Mouse (Mus musculus) liver, embryonic 14.5 days (tissue): ENCODE measurements around the gene Arid1b. TPM values are rescaled to one million over a fixed set of nuclear protein-coding genes. Genes with fewer than 3 reads are reported as not detected.

Source experiments
- ATAC-seq: fragments of 200-750 bp; cut with Nextera tagmentation; 2 replicates; pipeline ENCODE4 v1.8.0; 2017; ENCODE audit warnings: moderate number of reproducible peaks, mild to moderate bottlenecking, moderate library complexity; ENCODE audit not compliant: insufficient read depth
- DNase-seq, 3 experiments: peaks; one replicate each; pipeline ENCODE4 v3.0.0-alpha.2; 2012 to 2013; ENCODE audit warnings: low read depth in 3 of 3, low spot score in 3 of 3
- H3K27ac ChIP-seq: fragments of 300-500 bp; sonication (generic); 2 replicates; pipeline ENCODE4 v1.5.1; 2014; ENCODE audit warnings: moderate library complexity, mild to moderate bottlenecking, control low read depth, inconsistent platforms
- H3K27me3 ChIP-seq: fragments of 300-500 bp; sonication (generic); 2 replicates; pipeline ENCODE4 v1.6.1; 2014; ENCODE audit warnings: mild to moderate bottlenecking, low read length, moderate library complexity; ENCODE audit not compliant: control insufficient read depth, insufficient read depth
- H3K36me3 ChIP-seq: fragments of 300-500 bp; sonication (generic); replicated peaks from 2 replicates; pipeline ENCODE4 v1.6.1; 2014; ENCODE audit warnings: low read depth; ENCODE audit not compliant: control insufficient read depth, insufficient read depth
- H3K4me1 ChIP-seq, 2 experiments: fragments of 200-500 bp in 1 of 2; fragments of 300-500 bp in 1 of 2; sonication (generic) in 1 of 2; replicated peaks; 2 replicates each; pipeline ENCODE4 v1.6.1; 2012 to 2014; ENCODE audit warnings: antibody characterized with exemption in 1 of 2, inconsistent platforms in 1 of 2, low read length in 1 of 2; ENCODE audit not compliant: control insufficient read depth in 2 of 2, insufficient read depth in 2 of 2
- H3K4me2 ChIP-seq: fragments of 300-500 bp; sonication (generic); 2 replicates; pipeline ENCODE4 v1.6.1; 2014; ENCODE audit warnings: low read depth, mild to moderate bottlenecking, control low read depth, moderate library complexity
- H3K4me3 ChIP-seq, 2 experiments: fragments of 200-500 bp in 1 of 2; fragments of 300-500 bp in 1 of 2; sonication (generic) in 1 of 2; 2 replicates each; pipeline ENCODE4 v1.5.1; 2012 to 2014; ENCODE audit warnings: low read depth in 2 of 2, low read length in 2 of 2, mild to moderate bottlenecking in 2 of 2, control low read depth in 1 of 2, inconsistent platforms in 1 of 2, moderate library complexity in 1 of 2; ENCODE audit not compliant: insufficient read depth in 1 of 2
- H3K9ac ChIP-seq: fragments of 300-500 bp; sonication (generic); replicated peaks from 2 replicates; pipeline ENCODE4 v1.6.1; 2014; ENCODE audit warnings: mild to moderate bottlenecking, control low read depth, moderate library complexity
- H3K9me3 ChIP-seq: fragments of 300-500 bp; sonication (generic); 2 replicates; pipeline ENCODE4 v1.6.1; 2016; ENCODE audit warnings: low read length, mixed read lengths; ENCODE audit not compliant: control insufficient read depth
- CTCF ChIP-seq: IDR thresholded peaks from 2 replicates; pipeline ENCODE4 v1.5.1; 2016; ENCODE audit warnings: antibody characterized with exemption, low read depth, control low read depth
- EP300 ChIP-seq: IDR thresholded peaks from 2 replicates; pipeline ENCODE4 v1.6.1; 2016; ENCODE audit warnings: antibody characterized with exemption, low read depth
- WGBS: fragments of 180-500 bp; shearing (Covaris S2); extraction: QIAGEN DNeasy Blood & Tissue Kit; methylation state at CpG from one replicate; pipeline ENCODE4 v1.1.7; 2014; ENCODE audit not compliant: insufficient replicate concordance; 5-methylcytosine and 5-hydroxymethylcytosine counted together
- polyA plus RNA-seq, 2 experiments: library from polyadenylated mRNA; depleted of rRNA in 1 of 2; stranded (reverse) in 1 of 2; unstranded in 1 of 2; fragments of >200 nt; fragmentation: Nextera tagmentation in 1 of 2; extraction: Ambion mirVana in 1 of 2; gene quantifications; 2 replicates each; pipeline versions ENCODE4 v1.2.1 to v1.2.3; 2012 to 2014

Gene Arid1b
- polyA plus RNA-seq, 2 experiments = 2.6 to 3.1 TPM

DNA sequence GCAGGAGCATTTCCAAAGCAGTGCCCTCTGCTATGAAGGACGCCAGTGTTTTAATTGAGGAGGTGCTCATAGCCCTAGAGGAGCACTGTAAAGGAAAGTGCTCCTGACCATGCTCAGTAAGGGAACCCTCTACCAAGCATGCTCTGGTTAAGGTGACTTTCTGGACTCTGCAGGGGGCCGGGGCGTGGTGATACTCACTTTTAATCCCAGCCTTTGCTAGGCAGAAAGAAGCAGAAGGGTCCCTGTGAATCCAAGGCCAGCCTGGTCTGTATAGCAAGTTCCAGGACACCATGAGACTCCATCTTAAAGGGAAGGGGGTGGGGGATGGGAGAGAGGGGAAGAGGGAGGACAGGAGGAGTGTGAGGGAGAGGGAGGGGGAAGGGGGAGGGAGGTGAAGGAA is 394.2 kb downstream of the Arid1b start:
- H3K27ac ChIP-seq = no peak overlapping the region

DNA sequence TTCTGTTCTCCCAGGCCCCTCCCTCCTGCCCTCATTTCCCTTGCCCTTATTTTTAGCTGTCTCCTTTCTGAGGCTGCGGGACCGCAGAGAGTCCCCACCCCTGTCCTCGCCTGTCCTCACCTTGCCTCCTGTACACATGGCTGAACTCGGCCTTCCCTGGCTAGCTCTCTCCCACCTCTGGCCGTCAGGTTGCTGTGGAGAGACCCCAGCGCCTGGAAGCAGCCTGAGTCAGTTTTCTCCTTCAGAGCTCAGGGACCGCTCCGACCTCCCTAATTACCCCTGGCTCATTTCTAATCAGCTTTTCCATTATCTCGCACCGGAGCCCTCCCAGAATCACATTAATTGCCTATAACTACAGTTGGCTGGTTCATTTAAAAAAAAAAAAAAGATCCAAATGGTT is 396.6 kb downstream of the Arid1b start:
- Histone ChIP-seq H3K4me3 (no peak overlapping the region), H3K9me3 (no peaks in the 10 kb centered on the region), H3K27me3 (no peaks in the 10 kb centered on the region), H3K4me2 (no peak overlapping the region), H3K27ac (no peak overlapping the region), H3K9ac (no peak overlapping the region), H3K4me1 (peaks cover 0 to 3% of the 10 kb centered on the region in 2 experiments; a peak in 1 of 4 replicates), H3K36me3 (no peaks in the 10 kb centered on the region)
- TF ChIP-seq CTCF = no peak
- TF ChIP-seq EP300 = no peak
- ATAC-seq (no peak), DNase-seq (no peak)
- WGBS = 60% methylated on average over 10 of the region's 10 CpGs

More for the DNA sequence above, 394.2 kb downstream of the Arid1b start:
- no peak for DNase-seq
- no peaks in the 10 kb centered on the region for H3K9me3 ChIP-seq
- WGBS = 62% methylated on average over 3 of the region's 3 CpGs
- H3K27me3 ChIP-seq = no peaks in the 10 kb centered on the region
- H3K4me1 ChIP-seq = peaks cover 0 to 3% of the 10 kb centered on the region in 2 experiments; a peak in 1 of 4 replicates
- ATAC-seq = no peak
- H3K9ac ChIP-seq = no peak overlapping the region
- TF ChIP-seq EP300 (no peak), CTCF (no peak)
- no peaks in the 10 kb centered on the region for H3K36me3 ChIP-seq
- no peak overlapping the region for H3K4me3 ChIP-seq
- H3K4me2 ChIP-seq = no peak overlapping the region

DNA sequence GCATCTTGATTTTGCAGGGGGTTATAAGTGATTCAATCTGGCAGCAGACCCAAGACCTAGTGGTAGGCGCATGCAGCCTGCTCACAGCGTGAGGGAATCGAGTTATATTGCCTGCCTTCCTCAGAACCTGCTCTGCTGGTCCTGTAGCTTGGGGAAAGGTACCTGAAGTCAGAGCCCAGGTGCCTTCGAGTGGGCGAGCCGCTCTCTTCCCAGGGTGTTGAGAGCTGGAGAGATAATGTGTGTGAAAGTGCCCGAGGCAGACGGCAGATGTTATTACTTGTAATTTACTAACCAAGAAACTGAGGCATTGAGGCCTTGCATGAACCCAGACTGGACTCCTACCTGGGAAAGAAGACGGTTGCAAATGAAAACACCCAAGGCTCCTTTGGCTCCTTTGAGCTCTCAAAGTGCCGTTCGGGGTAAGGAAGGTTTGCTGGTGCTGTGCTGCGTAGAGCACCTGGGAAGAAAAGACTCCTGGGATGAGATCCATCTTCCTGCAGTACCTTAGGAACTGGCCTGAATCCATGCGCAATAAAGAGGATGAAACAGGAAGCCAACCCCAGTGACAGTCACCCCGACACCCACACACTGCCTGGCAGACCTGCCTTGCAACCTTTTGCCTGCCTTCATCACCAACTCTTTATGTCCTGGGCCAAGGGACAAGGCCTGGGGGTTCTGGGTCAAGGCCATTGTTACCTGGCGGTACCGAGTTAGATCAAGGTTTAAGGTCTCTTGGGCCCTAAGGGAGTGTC is 401.5 kb downstream of the Arid1b start:
- Histone ChIP-seq H3K4me1 (peaks cover 0 to 5% of the 10 kb centered on the region in 2 experiments; a peak in 1 of 4 replicates), H3K27me3 (no peaks in the 10 kb centered on the region), H3K27ac (no peak overlapping the region), H3K9me3 (no peaks in the 10 kb centered on the region), H3K9ac (no peak overlapping the region), H3K36me3 (no peaks in the 10 kb centered on the region), H3K4me3 (no peak overlapping the region), H3K4me2 (no peak overlapping the region)
- ATAC-seq (no peak), DNase-seq (no peak)
- TF ChIP-seq CTCF (no peak), EP300 (no peak)
- 72% methylated on average over 16 of the region's 16 CpGs for whole genome bisulfite sequencing

DNA sequence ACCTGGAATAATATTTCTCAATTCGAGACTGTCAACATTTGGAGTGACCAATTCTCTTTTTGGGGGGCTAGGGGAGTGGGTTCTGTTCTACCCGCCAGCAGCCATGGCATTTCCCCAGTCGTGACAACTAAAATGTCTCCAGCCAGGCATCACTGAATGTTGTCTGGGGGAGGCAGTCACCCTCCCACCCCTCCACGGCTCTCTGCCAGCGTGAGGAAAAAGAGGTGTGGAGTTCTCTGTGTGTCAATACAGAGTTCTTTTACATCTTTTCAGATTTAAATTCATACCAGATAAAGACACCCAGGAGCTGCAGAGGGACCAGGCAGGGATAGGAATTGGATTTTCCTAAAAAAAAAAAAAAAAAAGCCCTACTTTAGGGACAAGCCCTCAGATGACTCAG is 402.1 kb downstream of the Arid1b start:
- Histone ChIP-seq H3K9me3 (no peaks in the 10 kb centered on the region), H3K36me3 (no peaks in the 10 kb centered on the region), H3K4me2 (no peak overlapping the region), H3K27ac (no peak overlapping the region), H3K9ac (no peak overlapping the region), H3K27me3 (no peaks in the 10 kb centered on the region), H3K4me3 (no peak overlapping the region), H3K4me1 (peaks cover 0 to 5% of the 10 kb centered on the region in 2 experiments; a peak in 1 of 4 replicates)
- WGBS = 59% methylated on average over 5 of the region's 5 CpGs
- TF ChIP-seq CTCF = no peak
- TF ChIP-seq EP300 = no peak
- DNase-seq (no peak), ATAC-seq (no peak)
